Mouse (Mus musculus) limb, embryonic 14.5 days (tissue): Measurements from ENCODE around the gene Gsg1. TPM values are rescaled to one million over a fixed set of nuclear protein-coding genes. Genes with fewer than 3 reads are reported as not detected.
A peak's percentile ranks its signal among the peaks of the same experiment; 100 is the strongest.

Source experiments
- ATAC-seq: fragments of 200-750 bp; cut with Nextera tagmentation; 2 replicates; pipeline ENCODE4 v1.8.0; 2017; ENCODE audit warnings: low read depth, moderate number of reproducible peaks, moderate TSS enrichment; ENCODE audit not compliant: low FRiP score
- DNase-seq: peaks from one replicate; pipeline ENCODE4 v3.0.0-alpha.2; 2015; ENCODE audit warnings: low spot score
- H3K27ac ChIP-seq: fragments of 300-500 bp; sonication (generic); replicated peaks from 2 replicates; pipeline ENCODE4 v1.5.1; 2014; ENCODE audit warnings: low read depth, mild to moderate bottlenecking, low read length, moderate library complexity, mixed read lengths
- H3K27me3 ChIP-seq: fragments of 300-500 bp; sonication (generic); 2 replicates; pipeline ENCODE4 v1.6.1; 2014; ENCODE audit warnings: low read length, mixed read lengths; ENCODE audit not compliant: control insufficient read depth, insufficient read depth
- H3K36me3 ChIP-seq: fragments of 300-500 bp; sonication (generic); 2 replicates; pipeline ENCODE4 v1.6.1; 2014; ENCODE audit warnings: mild to moderate bottlenecking, low read length, moderate library complexity, mixed read lengths; ENCODE audit not compliant: control insufficient read depth, insufficient read depth
- H3K4me1 ChIP-seq: fragments of 300-500 bp; sonication (generic); 2 replicates; pipeline ENCODE4 v1.6.1; 2014; ENCODE audit warnings: antibody characterized with exemption, low read length, mixed read lengths; ENCODE audit not compliant: control insufficient read depth, insufficient read depth
- H3K4me2 ChIP-seq: fragments of 300-500 bp; sonication (generic); replicated peaks from 2 replicates; pipeline ENCODE4 v1.6.1; 2014; ENCODE audit warnings: low read depth, mild to moderate bottlenecking, low read length, moderate library complexity; ENCODE audit not compliant: severe bottlenecking
- H3K4me3 ChIP-seq: fragments of 300-500 bp; sonication (generic); replicated peaks from 2 replicates; pipeline ENCODE4 v1.5.1; 2014; ENCODE audit warnings: low read length
- H3K9ac ChIP-seq: fragments of 300-500 bp; sonication (generic); 2 replicates; pipeline ENCODE4 v1.6.1; 2014; ENCODE audit warnings: mild to moderate bottlenecking, low read depth, low read length, moderate library complexity; ENCODE audit not compliant: severe bottlenecking
- H3K9me3 ChIP-seq: fragments of 300-500 bp; sonication (generic); 2 replicates; pipeline ENCODE4 v1.6.1; 2016; ENCODE audit warnings: low read length; ENCODE audit not compliant: control insufficient read depth
- POLR2A ChIP-seq: fragments of 200-500 bp; IDR thresholded peaks from 2 replicates; pipeline ENCODE4 v1.8.0; 2012; ENCODE audit warnings: inconsistent platforms, mild to moderate bottlenecking, moderate library complexity, borderline replicate concordance; ENCODE audit not compliant: insufficient read depth, insufficient read length; ENCODE audit errors: extremely low read depth
- WGBS: fragments of 180-500 bp; shearing (Covaris S2); extraction: QIAGEN DNeasy Blood & Tissue Kit; methylation state at CpG from one replicate; pipeline ENCODE4 v1.1.7; 2014; 5-methylcytosine and 5-hydroxymethylcytosine counted together
- polyA plus RNA-seq, 2 experiments: library from polyadenylated mRNA; depleted of rRNA in 1 of 2; stranded (reverse) in 1 of 2; unstranded in 1 of 2; fragments of >200 nt; fragmentation: Nextera tagmentation in 1 of 2; extraction: Ambion mirVana in 1 of 2; gene quantifications; 2 replicates each; pipeline versions ENCODE4 v1.2.1 to v1.2.3; 2012 to 2014

Gsg1 gene
- polyA plus RNA-seq (2012; rRNA removed) = 1.4 and 1.6 TPM in 2 replicates
- polyA plus RNA-seq (2014; fragmentation: Nextera tagmentation; extraction: Ambion mirVana) = 1.1 and 2.2 TPM in 2 replicates

DNA sequence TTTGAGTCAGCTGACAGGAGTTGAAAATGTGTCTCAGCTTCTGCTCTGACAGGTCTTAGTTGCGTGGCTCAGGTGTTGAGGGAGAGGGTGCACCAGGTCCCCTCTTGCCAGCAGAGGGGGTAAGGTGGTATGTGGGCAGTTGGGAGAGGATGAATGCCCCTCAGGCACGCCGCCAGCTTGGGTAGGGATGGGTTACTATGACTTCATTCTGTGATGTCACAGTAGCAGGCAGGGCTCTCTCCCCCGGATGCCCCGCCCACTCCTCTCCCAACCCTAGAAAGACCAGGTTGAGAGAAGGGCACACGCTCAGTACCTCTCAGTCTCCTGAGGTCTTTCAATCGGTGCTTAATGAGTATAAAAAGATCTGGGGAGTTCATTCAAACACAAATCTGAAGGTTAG is at the start of gene Gsg1:
Gene Gsg1, minus strand, starts transcription at position 199 of the 400 bp plus-strand sequence.
- Histone ChIP-seq H3K27me3 (no peaks in the 10 kb centered on the region), H3K9me3 (peaks cover 4% of the 10 kb centered on the region; the same call in 1 of the 2 replicates), H3K4me2 (no peak within 1 kb of the TSS), H3K4me3 (no peak within 1 kb of the TSS), H3K9ac (no peak within 1 kb of the TSS), H3K36me3 (no peaks in the 10 kb centered on the region), H3K27ac (peak within 1 kb of the TSS; percentile 76; the same call in 1 of the 2 replicates), H3K4me1 (peaks cover 30% of the 10 kb centered on the region)
- WGBS = 86% methylated on average over 7 of the region's 7 CpGs
- no peak for ATAC-seq
- no peak for TF ChIP-seq POLR2A
- no peak for DNase-seq

DNA sequence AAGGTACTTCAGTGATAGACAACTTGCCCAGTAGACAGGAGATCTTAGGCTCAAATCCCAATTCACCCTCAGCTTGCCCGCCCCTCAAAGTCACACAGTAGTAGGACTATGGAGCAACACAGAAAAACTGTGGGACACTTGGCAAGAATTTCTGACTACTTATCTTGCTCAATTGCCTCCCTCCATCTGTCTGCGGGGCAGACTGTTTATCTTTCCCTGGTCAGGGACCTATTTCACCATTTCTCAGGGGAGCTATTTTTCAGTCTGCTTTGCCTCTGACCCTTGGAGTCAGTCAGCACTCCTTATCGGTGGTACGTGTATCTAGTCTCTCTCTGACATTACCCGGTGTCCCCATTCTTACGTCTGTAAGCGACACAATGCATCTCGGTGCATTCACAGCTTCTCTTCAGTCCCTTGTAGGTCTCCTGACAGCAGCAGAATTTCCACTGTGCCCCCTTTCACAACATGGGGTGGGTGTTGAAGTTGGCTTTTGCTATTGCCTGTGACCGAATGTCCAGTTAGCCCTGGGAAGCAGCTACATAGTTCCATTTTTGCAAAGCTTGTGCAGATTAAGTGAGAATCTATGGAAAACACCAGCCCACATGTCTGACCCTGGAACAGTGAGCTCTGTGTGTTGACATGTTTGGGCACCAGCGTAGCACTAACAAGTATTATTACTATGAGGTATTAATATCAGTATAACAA is 48.4 kb upstream of the Gsg1 start:
- H3K4me2 ChIP-seq = no peak overlapping the region
- WGBS = 87% methylated on average over 10 of the region's 10 CpGs
- H3K27ac ChIP-seq = no peak overlapping the region
- H3K4me3 ChIP-seq = no peak overlapping the region
- no peaks in the 10 kb centered on the region for H3K27me3 ChIP-seq
- no peak for DNase-seq
- no peaks in the 10 kb centered on the region for H3K9me3 ChIP-seq
- no peak for ATAC-seq
- peaks cover 4% of the 10 kb centered on the region; the same call in 1 of the 2 replicates for H3K4me1 ChIP-seq
- TF ChIP-seq POLR2A = no peak
- no peaks in the 10 kb centered on the region for H3K36me3 ChIP-seq
- no peak overlapping the region for H3K9ac ChIP-seq

- Histone ChIP-seq H3K4me1 (peaks cover 14% of the 10 kb centered on the region), H3K4me3 (no peak overlapping the region), H3K36me3 (no peaks in the 10 kb centered on the region), H3K9me3 (no peaks in the 10 kb centered on the region), H3K9ac (no peak overlapping the region), H3K4me2 (no peak overlapping the region), H3K27ac (no peak overlapping the region), H3K27me3 (no peaks in the 10 kb centered on the region)
- DNase-seq = no peak
- 86% methylated on average over 4 of the region's 4 CpGs for WGBS
- no peak for ATAC-seq
- no peak for TF ChIP-seq POLR2A
These were observed 46.3 kb upstream of the Gsg1 start for GRCm38 (mm10) chr6:135300469-135300868.

GRCm38 (mm10) chr6:135299024-135299550 is 44.9 kb upstream of the Gsg1 start:
- H3K27me3 ChIP-seq = no peaks in the 10 kb centered on the region
- H3K9ac ChIP-seq = no peak overlapping the region
- WGBS = 94% methylated on average over 7 of the region's 7 CpGs
- ATAC-seq = no peak
- no peaks in the 10 kb centered on the region for H3K9me3 ChIP-seq
- no peaks in the 10 kb centered on the region for H3K36me3 ChIP-seq
- no peak overlapping the region for H3K4me2 ChIP-seq
- no peak overlapping the region for H3K4me3 ChIP-seq
- no peak for TF ChIP-seq POLR2A
- peaks cover 18% of the 10 kb centered on the region for H3K4me1 ChIP-seq
- H3K27ac ChIP-seq = no peak overlapping the region
- no peak for DNase-seq

GRCm38 (mm10) chr6:135297570-135297969 is 43.4 kb upstream of the Gsg1 start:
- H3K27me3 ChIP-seq = no peaks in the 10 kb centered on the region
- ATAC-seq (no peak), DNase-seq (peak; percentile 19)
- no peak overlapping the region for H3K27ac ChIP-seq
- TF ChIP-seq POLR2A = no peak
- H3K36me3 ChIP-seq = no peaks in the 10 kb centered on the region
- H3K9ac ChIP-seq = no peak overlapping the region
- H3K4me1 ChIP-seq = peaks cover 18% of the 10 kb centered on the region
- no peaks in the 10 kb centered on the region for H3K9me3 ChIP-seq
- no peak overlapping the region for H3K4me3 ChIP-seq
- whole genome bisulfite sequencing = 79% methylated on average over 7 of the region's 7 CpGs
- H3K4me2 ChIP-seq = no peak overlapping the region
